In genomic region chr14:22738603-22739002, GRCm38 (mm10) we compare ENCODE assay signal across 11 mouse cellular contexts.
DNase-seq lines count a peak whose midpoint lies in the region; ATAC-seq and TF ChIP-seq lines count a peak whose summit lies in the region.
"Had no signal": no experiment of that assay in that cellular context is flagged by ENCODE, and none has a peak within 500 bp of the region (broad histone marks: within the 10 kb centered on the region; RNA-seq: fewer than 3 reads in every experiment).

No protein-coding gene starts in this region.

- H3K4me1 ChIP-seq in heart, embryonic 14.5 days (ENCODE audit: control insufficient read depth in 2 of 2, insufficient read depth in 2 of 2, low read length in 2 of 2) = peaks cover 5 to 17% of the 10 kb centered on the region in 2 experiments
- H3K4me1 ChIP-seq in midbrain, embryonic 14.5 days (ENCODE audit: control insufficient read depth, insufficient read depth, low read length) = no peaks in the 10 kb centered on the region
- H3K4me1 ChIP-seq in midbrain, embryonic 16.5 days (ENCODE audit: control insufficient read depth, insufficient read depth, low read length) = no peaks in the 10 kb centered on the region
- H3K4me1 ChIP-seq in hindbrain, postnatal 0 days (ENCODE audit: insufficient read depth, low read length) = no peaks in the 10 kb centered on the region
- H3K4me1 ChIP-seq in midbrain, embryonic 15.5 days = no peaks in the 10 kb centered on the region

- WGBS in heart, embryonic 14.5 days = 16% methylated on average over 11 of the region's 11 CpGs
- WGBS in midbrain, embryonic 14.5 days = 80% methylated on average over 11 of the region's 11 CpGs
- 65% methylated on average over 11 of the region's 11 CpGs for WGBS in midbrain, embryonic 16.5 days
- 55% methylated on average over 11 of the region's 11 CpGs for WGBS in hindbrain, postnatal 0 days
- 64% methylated on average over 11 of the region's 11 CpGs for WGBS in midbrain, embryonic 15.5 days

- intact Hi-C loops in left cerebral cortex, postnatal 36 days (cut with DNase I) = no loop called here

- no peak for TF ChIP-seq CTCF in hindbrain, postnatal 0 days (IDR thresholded peaks at IDR 0.05; ENCODE audit: low read depth)

- no peak overlapping the region for H3K9ac ChIP-seq in heart, embryonic 14.5 days (ENCODE audit: low read length)
- H3K9ac ChIP-seq in midbrain, embryonic 14.5 days (replicated peaks; ENCODE audit: low read length) = no peak overlapping the region
- no peak overlapping the region for H3K9ac ChIP-seq in midbrain, embryonic 16.5 days (ENCODE audit: low read depth, low read length)
- no peak overlapping the region for H3K9ac ChIP-seq in hindbrain, postnatal 0 days (replicated peaks; ENCODE audit: low read length)
- H3K9ac ChIP-seq in midbrain, embryonic 15.5 days = no peak overlapping the region

- DNase-seq in heart, adult 11 months = no peak
- DNase-seq in midbrain, embryonic 14.5 days = peak; percentile 20
- DNase-seq in hindbrain, postnatal 0 days (ENCODE audit: low spot score) = peak; percentile 17
- DNase-seq in spleen, adult 18-20 months = no peak
- no peak for DNase-seq in left cerebral cortex, postnatal 36 days (ENCODE audit: low spot score in 2 of 2)
- DNase-seq: cerebellum, adult 9-11 months; kidney, postnatal 25 days had no signal

- 0 out of 2 replicates have a peak, but pooled peaks have one; percentile 47 for ATAC-seq in heart, embryonic 14.5 days (ENCODE audit: insufficient number of reproducible peaks, insufficient read depth, low FRiP score, low read depth)
- ATAC-seq in midbrain, embryonic 14.5 days (ENCODE audit: low FRiP score, low TSS enrichment) = no peak
- ATAC-seq in midbrain, embryonic 16.5 days = no peak
- ATAC-seq in hindbrain, postnatal 0 days = no peak
- ATAC-seq in midbrain, embryonic 15.5 days (replicated peaks) = no peak

- H3K27me3 ChIP-seq in heart, embryonic 14.5 days (ENCODE audit: control insufficient read depth, insufficient read depth, low read length) = no peaks in the 10 kb centered on the region
- peaks cover 6% of the 10 kb centered on the region; the same call in 1 of the 2 replicates for H3K27me3 ChIP-seq in midbrain, embryonic 14.5 days (ENCODE audit: control insufficient read depth, insufficient read depth, low read length)
- H3K27me3 ChIP-seq in midbrain, embryonic 16.5 days (ENCODE audit: control insufficient read depth, insufficient read depth, low read depth, low read length) = peaks cover 3% of the 10 kb centered on the region
- H3K27me3 ChIP-seq in hindbrain, postnatal 0 days (ENCODE audit: insufficient read depth, low read length) = no peaks in the 10 kb centered on the region
- peaks cover 20% of the 10 kb centered on the region for H3K27me3 ChIP-seq in midbrain, embryonic 15.5 days (replicated peaks)

- no peak overlapping the region for H3K4me3 ChIP-seq in heart, embryonic 14.5 days (ENCODE audit: control insufficient read depth in 1 of 2, insufficient read depth in 1 of 2, low read depth in 1 of 2, low read length in 2 of 2)
- no peak overlapping the region for H3K4me3 ChIP-seq in midbrain, embryonic 14.5 days (replicated peaks; ENCODE audit: low read depth, low read length)
- no peak overlapping the region for H3K4me3 ChIP-seq in midbrain, embryonic 16.5 days (ENCODE audit: low read depth, low read length)
- H3K4me3 ChIP-seq in hindbrain, postnatal 0 days (ENCODE audit: low read length) = no peak overlapping the region
- H3K4me3 ChIP-seq in midbrain, embryonic 15.5 days = no peak overlapping the region

- H3K4me2 ChIP-seq in heart, embryonic 14.5 days (ENCODE audit: low read length) = peak overlapping the region; percentile 43
- H3K4me2 ChIP-seq in midbrain, embryonic 14.5 days (ENCODE audit: low read length) = no peak overlapping the region
- no peak overlapping the region for H3K4me2 ChIP-seq in midbrain, embryonic 16.5 days (ENCODE audit: low read length)
- H3K4me2 ChIP-seq in hindbrain, postnatal 0 days (ENCODE audit: low read depth, low read length) = no peak overlapping the region
- 0 out of 2 replicates have a peak overlapping the region, but pooled peaks have one; percentile 1 for H3K4me2 ChIP-seq in midbrain, embryonic 15.5 days
- H3K4me2 ChIP-seq: liver, embryonic 11.5 days had no signal

- H3K9me3 ChIP-seq in heart, embryonic 14.5 days (ENCODE audit: control insufficient read depth, low read length) = no peaks in the 10 kb centered on the region
- no peaks in the 10 kb centered on the region for H3K9me3 ChIP-seq in midbrain, embryonic 14.5 days (ENCODE audit: control insufficient read depth, low read length)
- H3K9me3 ChIP-seq in midbrain, embryonic 16.5 days (replicated peaks; ENCODE audit: control insufficient read depth, low read length, poor library complexity, severe bottlenecking) = no peaks in the 10 kb centered on the region
- H3K9me3 ChIP-seq in hindbrain, postnatal 0 days (ENCODE audit: low read length) = no peaks in the 10 kb centered on the region
- no peaks in the 10 kb centered on the region for H3K9me3 ChIP-seq in midbrain, embryonic 15.5 days

- no peaks in the 10 kb centered on the region for H3K36me3 ChIP-seq in heart, embryonic 14.5 days (ENCODE audit: control insufficient read depth, insufficient read depth, low read length)
- H3K36me3 ChIP-seq in midbrain, embryonic 14.5 days (ENCODE audit: control insufficient read depth, insufficient read depth, low read length) = no peaks in the 10 kb centered on the region
- no peaks in the 10 kb centered on the region for H3K36me3 ChIP-seq in midbrain, embryonic 16.5 days (ENCODE audit: control insufficient read depth, insufficient read depth, low read length)
- no peaks in the 10 kb centered on the region for H3K36me3 ChIP-seq in hindbrain, postnatal 0 days (ENCODE audit: insufficient read depth, low read length)
- H3K36me3 ChIP-seq in midbrain, embryonic 15.5 days (replicated peaks) = no peaks in the 10 kb centered on the region

- H3K27ac ChIP-seq in heart, embryonic 14.5 days (replicated peaks in 1 of 2; ENCODE audit: control insufficient read depth in 1 of 2, insufficient read depth in 1 of 2, low read depth in 2 of 2, low read length in 2 of 2) = peak overlapping the region; percentile 6 to 37
- no peak overlapping the region for H3K27ac ChIP-seq in midbrain, embryonic 14.5 days (replicated peaks; ENCODE audit: low read depth, low read length)
- H3K27ac ChIP-seq in midbrain, embryonic 16.5 days (ENCODE audit: low read length) = no peak overlapping the region
- H3K27ac ChIP-seq in hindbrain, postnatal 0 days = no peak overlapping the region
- H3K27ac ChIP-seq in midbrain, embryonic 15.5 days = no peak overlapping the region

Comparison
In these comparisons a context has a peak if more than half of its experiments do, and no peak if none do; other contexts are left out.
1. H3K4me2 ChIP-seq: peak in heart, embryonic 14.5 days (single experiment) and midbrain, embryonic 15.5 days (single experiment); none in midbrain, embryonic 14.5 days (single experiment), midbrain, embryonic 16.5 days (single experiment) and hindbrain, postnatal 0 days (single experiment).
2. H3K27ac ChIP-seq: peak in heart, embryonic 14.5 days (2 of 2); none in midbrain, embryonic 14.5 days (single experiment), midbrain, embryonic 16.5 days (single experiment), hindbrain, postnatal 0 days (single experiment) and midbrain, embryonic 15.5 days (single experiment).
3. DNase-seq: peak in midbrain, embryonic 14.5 days (single experiment) and hindbrain, postnatal 0 days (single experiment); none in heart, adult 11 months (single experiment), spleen, adult 18-20 months (0 of 2) and left cerebral cortex, postnatal 36 days (0 of 2).